Mouse (Mus musculus) CH12.LX (cell line): Measurements from ENCODE around the gene Nudt22. TPM values are rescaled to one million over a fixed set of nuclear protein-coding genes. Genes with fewer than 3 reads are reported as not detected.
A peak's percentile ranks its signal among the peaks of the same experiment; 100 is the strongest.

Experiments
- DNase-seq: peaks from one replicate; pipeline ENCODE4 v3.0.0-alpha.2; 2013; ENCODE audit errors: extremely low read depth
- H3K27ac ChIP-seq: 2 replicates; pipeline ENCODE4 v1.5.1; 2012; ENCODE audit warnings: low read depth, mild to moderate bottlenecking, control low read depth, moderate library complexity; ENCODE audit not compliant: insufficient read depth
- H3K27me3 ChIP-seq: replicated peaks from 2 replicates; pipeline ENCODE3; 2012; ENCODE audit warnings: inconsistent platforms
- H3K36me3 ChIP-seq, 2 experiments: replicated peaks in 1 of 2; 2 replicates each; pipeline versions ENCODE3 to v1.6.1; 2012; ENCODE audit warnings: inconsistent platforms in 1 of 2, low read length in 1 of 2, mild to moderate bottlenecking in 1 of 2, mixed read lengths in 1 of 2, moderate library complexity in 1 of 2; ENCODE audit not compliant: control insufficient read depth in 1 of 2, insufficient read depth in 1 of 2
- H3K4me1 ChIP-seq, 2 experiments: 2 replicates each; pipeline ENCODE4 v1.6.1; 2012; ENCODE audit warnings: inconsistent platforms in 1 of 2, moderate library complexity in 1 of 2; ENCODE audit not compliant: insufficient read depth in 2 of 2, control insufficient read depth in 1 of 2
- H3K4me2 ChIP-seq: 2 replicates; pipeline ENCODE4 v1.6.1; 2012; ENCODE audit warnings: low read depth, mild to moderate bottlenecking, control low read depth; ENCODE audit not compliant: poor library complexity, insufficient read depth, severe bottlenecking
- H3K4me3 ChIP-seq, 3 experiments: fragments of 150-350 bp in 1 of 3; sonication (generic) in 1 of 3; replicated peaks in 1 of 3; 2 replicates each; pipeline versions ENCODE3 to v1.5.1; 2011 to 2012; ENCODE audit warnings: low read depth in 2 of 3, low read length in 2 of 3, mild to moderate bottlenecking in 2 of 3, moderate library complexity in 2 of 3, control low read depth in 1 of 3, improper control_type of control experiment in 1 of 3, inconsistent platforms in 1 of 3, mixed read lengths in 1 of 3; ENCODE audit not compliant: poor library complexity in 1 of 3
- H3K79me2 ChIP-seq: replicated peaks from 2 replicates; pipeline ENCODE4 v1.6.1; 2012; ENCODE audit warnings: mild to moderate bottlenecking, moderate library complexity; ENCODE audit not compliant: control insufficient read depth, poor library complexity, insufficient read depth, severe bottlenecking; ENCODE audit errors: extremely low read depth
- H3K9ac ChIP-seq: 2 replicates; pipeline ENCODE4 v1.6.1; 2012; ENCODE audit warnings: low read depth, mild to moderate bottlenecking, control low read depth, moderate library complexity; ENCODE audit not compliant: insufficient read depth
- H3K9me3 ChIP-seq: replicated peaks from 2 replicates; pipeline ENCODE3; 2012; ENCODE audit warnings: low read length, inconsistent platforms, mixed read lengths
- CHD1 ChIP-seq: IDR thresholded peaks from 2 replicates; pipeline ENCODE4 v1.6.1; 2012; ENCODE audit warnings: low read depth, low read length, improper control_type of control experiment, inconsistent platforms
- ELF1 ChIP-seq: IDR thresholded peaks from 2 replicates; pipeline ENCODE4 v1.6.1; 2014; ENCODE audit warnings: low read depth, mild to moderate bottlenecking, inconsistent platforms, low read length, improper control_type of control experiment
- ETS1 ChIP-seq: conservative IDR thresholded peaks from 2 replicates; pipeline ENCODE4 v1.6.1; 2012; ENCODE audit warnings: low read depth, mild to moderate bottlenecking, inconsistent platforms, low read length, improper control_type of control experiment, moderate library complexity
- GABPA ChIP-seq: IDR thresholded peaks from 2 replicates; pipeline ENCODE4 v1.6.1; 2012; ENCODE audit warnings: low read depth, low read length, improper control_type of control experiment, inconsistent platforms; ENCODE audit not compliant: insufficient replicate concordance
- IRF4 ChIP-seq: IDR thresholded peaks from 2 replicates; pipeline ENCODE4 v1.6.1; 2014; ENCODE audit warnings: low read depth, mild to moderate bottlenecking, inconsistent platforms, low read length, improper control_type of control experiment
- JUN ChIP-seq: IDR thresholded peaks from 2 replicates; pipeline ENCODE4 v1.6.1; 2011; ENCODE audit warnings: low read depth, mild to moderate bottlenecking, low read length, improper control_type of control experiment, moderate library complexity; ENCODE audit not compliant: insufficient read depth
- JUND ChIP-seq: conservative IDR thresholded peaks from 2 replicates; pipeline ENCODE4 v1.6.1; 2011; ENCODE audit warnings: low read depth, low read length, improper control_type of control experiment
- MAX ChIP-seq: IDR thresholded peaks from 2 replicates; pipeline ENCODE4 v1.6.1; 2011; ENCODE audit warnings: low read length, improper control_type of control experiment
- MEF2A ChIP-seq: IDR thresholded peaks from 2 replicates; pipeline ENCODE4 v1.6.1; 2014; ENCODE audit warnings: low read depth, mild to moderate bottlenecking, inconsistent platforms, low read length, improper control_type of control experiment, borderline replicate concordance
- MXI1 ChIP-seq: IDR thresholded peaks from 2 replicates; pipeline ENCODE4 v1.6.1; 2011; ENCODE audit warnings: mild to moderate bottlenecking, low read depth, low read length, improper control_type of control experiment
- PAX5 ChIP-seq: IDR thresholded peaks from 2 replicates; pipeline ENCODE4 v1.6.1; 2012; ENCODE audit warnings: low read length, inconsistent platforms, mixed read lengths
- POLR2A ChIP-seq: IDR thresholded peaks from 2 replicates; pipeline ENCODE4 v1.6.1; 2011; ENCODE audit warnings: low read depth, mild to moderate bottlenecking, improper control_type of control experiment, low read length
- POLR2AphosphoS2 ChIP-seq: IDR thresholded peaks from 2 replicates; pipeline ENCODE4 v1.6.1; 2011; ENCODE audit warnings: low read depth, low read length, improper control_type of control experiment
- RCOR1 ChIP-seq: conservative IDR thresholded peaks from 2 replicates; pipeline ENCODE4 v1.6.1; 2012; ENCODE audit warnings: low read depth, mild to moderate bottlenecking, inconsistent platforms, low read length, improper control_type of control experiment
- SIN3A ChIP-seq: IDR thresholded peaks from 2 replicates; pipeline ENCODE4 v1.6.1; 2012; ENCODE audit warnings: low read length, improper control_type of control experiment, inconsistent platforms
- TBP ChIP-seq: conservative IDR thresholded peaks from 2 replicates; pipeline ENCODE4 v1.6.1; 2011; ENCODE audit warnings: low read depth, low read length, improper control_type of control experiment
- ZC3H11A ChIP-seq: IDR thresholded peaks from 2 replicates; pipeline ENCODE4 v1.6.1; 2012; ENCODE audit warnings: low read depth, mild to moderate bottlenecking, inconsistent platforms, low read length, improper control_type of control experiment
- ZKSCAN1 ChIP-seq: IDR thresholded peaks from 2 replicates; pipeline ENCODE4 v1.6.1; 2012; ENCODE audit warnings: low read depth, inconsistent platforms, low read length, improper control_type of control experiment, borderline replicate concordance
- ZNF384 ChIP-seq: IDR thresholded peaks from 2 replicates; pipeline ENCODE4 v1.6.1; 2012; ENCODE audit warnings: low read depth, low read length, improper control_type of control experiment, inconsistent platforms
- dilution Hi-C: fragments of 300-500 bp; cut with MboI; formaldehyde crosslinking; loops from 2 replicates; pipeline ENCODE4 v1.14.3; 2020; ENCODE audit warnings: low sequenced_read_pairs; ENCODE audit not compliant: extremely low pct_unique_long_range_greater_than_20kb, extremely low pct_ligation_motif_present
- in situ Hi-C: fragments of 300-500 bp; cut with MboI; formaldehyde crosslinking; loops from 3 replicates; pipeline ENCODE4 v1.14.3; 2019; ENCODE audit warnings: low sequenced_read_pairs, low pct_ligation_motif_present, low pct_unique_long_range_greater_than_20kb, mixed read lengths
- polyA plus RNA-seq: library from polyadenylated mRNA; unstranded; fragments of >175 nt; gene quantifications from 2 replicates; pipeline ENCODE4 v1.2.1, GENCODE M21; 2012; ENCODE audit warnings: low read depth; ENCODE audit not compliant: insufficient read length
- total RNA-seq, 2 experiments: library from RNA; depleted of rRNA; stranded (reverse); fragments of 300-350 nt in 1 of 2; fragments of >200 nt in 1 of 2; gene quantifications; 2 replicates each; pipeline ENCODE4 v1.2.3; 2012 to 2014

The Nudt22 gene
- total and polyA plus RNA-seq, 3 experiments = 11.1 to 24.6 (median 11.2) TPM

DNA sequence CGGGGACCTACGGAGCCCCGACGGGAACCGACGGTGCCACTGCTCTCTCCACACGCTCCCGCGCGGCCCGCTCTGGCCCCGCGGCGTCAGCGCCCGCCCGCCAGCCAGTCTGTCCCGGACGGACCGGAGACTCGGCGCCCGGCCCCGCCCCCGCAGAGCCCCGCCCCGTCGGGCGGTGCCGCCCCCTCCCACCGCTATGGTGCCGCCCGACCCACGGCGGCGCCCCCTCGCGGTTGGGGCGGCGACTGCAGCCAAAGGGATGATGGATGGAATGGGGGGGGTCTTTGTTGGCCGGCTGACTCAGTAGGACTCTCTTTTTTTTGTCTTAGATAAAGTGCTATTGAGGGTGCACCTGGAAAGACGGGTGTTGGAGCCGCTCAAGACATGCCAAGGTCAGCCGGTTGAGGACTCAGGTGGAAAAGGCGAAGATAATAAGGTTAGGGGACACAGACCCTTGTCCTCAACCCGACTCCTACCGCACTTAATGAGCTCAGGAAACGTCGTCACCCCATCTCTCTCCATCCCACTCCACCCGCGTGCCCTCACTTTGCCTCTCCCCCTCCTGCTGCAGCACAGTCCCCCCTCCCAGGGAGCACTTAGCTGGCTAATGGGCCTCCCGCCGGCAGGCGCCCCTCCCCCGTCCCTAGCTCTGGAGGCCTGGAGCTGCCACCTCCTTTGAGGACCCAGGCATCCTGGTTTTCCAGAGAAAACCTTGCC, 26.1 kb downstream of the Nudt22 start (continued):
- no peak for TF ChIP-seq SIN3A
- TF ChIP-seq ETS1 = no peak
- TF ChIP-seq ZC3H11A = no peak

DNA sequence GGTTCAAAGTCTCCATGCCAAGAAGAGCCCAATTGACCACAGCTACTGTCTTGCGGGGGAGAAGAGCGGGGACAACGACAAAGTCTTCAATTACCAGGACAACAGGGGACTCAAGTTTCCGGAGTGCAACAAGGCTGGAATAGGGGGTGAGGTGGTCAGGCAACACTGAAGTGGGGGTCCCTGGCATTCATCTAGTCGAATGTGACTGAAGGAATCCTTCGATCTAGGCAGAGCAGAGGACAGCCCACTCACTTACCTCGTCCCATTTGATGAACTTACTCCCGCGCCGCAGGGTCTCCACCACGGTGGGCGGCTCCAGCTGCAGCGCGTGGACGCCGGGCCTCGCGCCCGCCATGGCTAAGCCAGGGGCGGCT, 26.6 kb downstream of the Nudt22 start:
- Histone ChIP-seq H3K27me3 (peaks cover 3% of the 10 kb centered on the region), H3K9ac (peak overlapping the region; percentile 69; the same call in 1 of the 2 replicates), H3K4me1 (peaks cover 9 to 49% of the 10 kb centered on the region in 2 experiments), H3K4me3 (peak overlapping the region; percentile 39 to 80 (median 70)), H3K79me2 (no peaks in the 10 kb centered on the region), H3K4me2 (peak overlapping the region; percentile 21), H3K36me3 (peaks cover 9 to 26% of the 10 kb centered on the region in 2 experiments), H3K27ac (no peak overlapping the region), H3K9me3 (no peaks in the 10 kb centered on the region)
- in situ Hi-C loops (no loop called here), dilution Hi-C loops (no loop called here)
- no peak for DNase-seq
- TF ChIP-seq ZNF384 = no peak
- no peak for TF ChIP-seq ZKSCAN1
- no peak for TF ChIP-seq POLR2AphosphoS2
- TF ChIP-seq POLR2A = no peak
- TF ChIP-seq JUND = no peak
- TF ChIP-seq TBP = no peak
- TF ChIP-seq RCOR1 = no peak
- TF ChIP-seq MXI1 = no peak
- no peak for TF ChIP-seq MEF2A
- no peak for TF ChIP-seq IRF4
- TF ChIP-seq CHD1 = no peak
- TF ChIP-seq MAX = no peak

DNA sequence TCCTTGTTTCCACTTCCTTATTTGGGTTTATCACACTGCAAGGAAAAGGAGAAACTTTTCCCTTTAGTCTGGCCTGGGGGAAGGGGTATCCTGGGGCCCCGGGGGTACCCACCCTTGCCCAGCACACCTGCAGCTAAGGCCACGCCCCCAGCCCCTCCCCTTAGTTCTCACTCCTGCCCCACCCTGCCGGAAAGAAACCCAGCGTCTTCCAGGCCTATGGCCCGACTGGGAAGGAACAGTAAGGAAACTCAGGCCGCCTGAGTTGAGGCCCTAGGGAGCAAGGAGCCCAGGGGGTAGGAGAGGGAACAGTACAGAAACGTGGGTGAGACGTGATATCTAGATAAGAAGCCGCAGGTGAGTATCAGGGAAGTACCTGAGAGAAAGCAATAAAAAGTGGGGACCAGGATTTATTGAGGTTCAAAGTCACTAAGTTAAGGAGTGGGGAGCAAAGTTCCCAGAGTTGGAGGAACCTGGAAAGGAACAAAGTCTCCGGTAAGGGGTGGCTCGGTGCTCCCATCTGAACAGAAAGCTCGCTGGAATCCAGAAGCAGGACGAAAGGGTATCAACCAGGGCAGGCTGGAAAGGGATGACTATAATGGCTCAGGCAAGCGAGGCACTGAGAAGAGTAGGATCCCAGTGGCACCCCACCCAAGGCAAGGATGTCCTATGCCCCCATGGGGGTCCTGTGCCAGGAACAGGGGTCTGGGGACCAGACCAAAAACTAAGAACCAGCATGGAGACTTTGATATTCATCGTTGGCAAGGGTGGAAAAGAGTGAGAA, 27.2 kb downstream of the Nudt22 start:
- Histone ChIP-seq H3K9me3 (no peaks in the 10 kb centered on the region), H3K27ac (no peak overlapping the region), H3K4me1 (peaks cover 9 to 44% of the 10 kb centered on the region in 2 experiments), H3K36me3 (peaks cover 15 to 32% of the 10 kb centered on the region in 2 experiments), H3K4me3 (peak overlapping the region in 2 of 3 experiments; percentile 39 to 70), H3K27me3 (peaks cover 3% of the 10 kb centered on the region), H3K9ac (no peak overlapping the region; the same call in 1 of the 2 replicates), H3K79me2 (no peaks in the 10 kb centered on the region), H3K4me2 (peak overlapping the region; percentile 21)
- in situ Hi-C loops = no loop called here
- dilution Hi-C loops = no loop called here
- no peak for DNase-seq
- TF ChIP-seq PAX5 (no peak), GABPA (no peak), ELF1 (0 out of 2 replicates have a peak, but pooled peaks have one; percentile 3), RCOR1 (no peak), POLR2AphosphoS2 (no peak), JUN (no peak), MAX (0 out of 2 replicates have a peak, but pooled peaks have one; percentile 20)
